Mouse (Mus musculus) testis, postnatal 14 days (tissue): ENCODE results near the gene Wscd1.
"Not testable (repeated sequence)": the region's sequence is repeated elsewhere in the genome, so short reads cannot be mapped to it uniquely, and the experiment has no call there.

Source experiments
- DNase-seq: peaks from one replicate; pipeline ENCODE4 v3.0.0; 2021; ENCODE audit warnings: low spot score

Gene Wscd1

DNA sequence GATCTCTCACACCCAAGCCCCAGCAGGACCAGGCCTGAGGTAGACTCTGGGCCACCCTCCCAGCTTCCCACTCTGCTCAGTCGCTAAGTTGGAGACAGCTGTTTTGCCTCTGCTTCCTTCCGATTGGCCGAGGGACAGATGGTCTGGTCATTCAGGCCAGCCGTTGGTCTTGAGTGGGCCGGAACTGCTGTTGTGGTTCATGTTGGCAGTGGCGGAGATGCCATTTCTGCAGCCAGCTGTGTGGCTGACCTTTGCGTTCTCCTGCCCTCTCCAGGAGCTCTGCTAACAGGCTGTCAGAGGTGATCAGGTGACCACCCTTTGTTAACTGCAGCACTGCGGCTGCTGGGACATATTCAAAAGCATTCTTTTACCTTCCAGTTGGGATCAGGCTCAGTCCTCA is 20.0 kb downstream of the Wscd1 start:
- no peak for DNase-seq

DNA sequence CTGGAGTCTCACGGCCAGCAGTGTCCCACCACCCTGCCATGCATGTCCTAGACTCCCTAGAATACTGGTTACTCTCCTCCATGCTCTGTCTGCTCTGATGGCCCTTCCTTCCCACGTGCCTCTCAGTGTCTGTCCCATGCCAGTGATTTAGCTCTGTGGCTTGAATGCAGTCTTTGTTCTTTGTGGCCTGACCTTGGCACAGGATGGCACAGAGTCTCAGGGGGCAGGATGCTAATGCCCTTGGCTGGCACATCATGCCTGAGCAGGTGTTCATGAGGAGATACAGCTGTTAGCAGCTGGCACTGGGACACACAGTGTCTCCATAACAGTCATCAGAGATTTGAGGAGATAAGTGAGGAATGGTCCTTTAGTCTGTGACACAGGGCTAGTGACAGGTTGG is 20.8 kb downstream of the Wscd1 start:
- peak; percentile 12 for DNase-seq

DNA sequence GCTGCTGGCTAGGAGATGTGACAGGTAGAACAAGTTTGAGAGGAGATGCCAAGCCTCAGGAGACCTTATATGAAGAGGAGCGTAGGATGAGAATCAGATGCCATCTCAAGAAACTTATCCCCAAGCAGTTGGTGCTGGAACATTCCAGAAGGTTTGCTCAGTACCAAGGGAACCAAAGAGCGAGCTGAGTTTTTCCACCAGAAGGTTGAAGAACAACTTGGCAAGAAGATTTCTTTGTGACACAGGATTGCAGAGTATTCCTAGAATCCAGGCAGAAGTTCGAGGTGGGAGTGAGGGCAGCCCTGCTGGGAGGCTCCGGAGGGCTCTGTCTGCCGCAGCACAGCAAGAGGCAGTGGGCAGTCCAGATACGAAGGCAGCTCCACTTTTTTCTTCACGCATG is 21.4 kb downstream of the Wscd1 start:
- DNase-seq = no peak

DNA sequence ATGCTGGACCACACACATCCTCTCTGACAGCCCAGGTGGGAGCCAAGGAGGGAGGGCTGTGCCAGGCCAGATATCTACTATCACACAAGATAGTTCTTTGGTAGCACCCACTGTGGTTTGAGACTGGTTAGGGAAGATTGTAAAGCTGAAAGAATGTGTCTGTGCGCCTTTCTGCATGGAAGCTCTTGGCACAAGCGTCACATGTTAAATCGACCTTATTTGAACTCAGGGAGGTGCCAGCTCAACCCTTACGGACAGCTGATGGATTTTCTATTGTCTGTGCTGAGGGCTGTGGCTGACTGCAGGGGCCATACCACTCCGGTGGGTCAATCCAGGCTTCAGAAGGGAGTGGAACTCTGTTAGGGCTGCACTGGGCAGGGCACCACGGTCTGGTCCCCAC is 22.3 kb downstream of the Wscd1 start:
- no peak for DNase-seq

DNA sequence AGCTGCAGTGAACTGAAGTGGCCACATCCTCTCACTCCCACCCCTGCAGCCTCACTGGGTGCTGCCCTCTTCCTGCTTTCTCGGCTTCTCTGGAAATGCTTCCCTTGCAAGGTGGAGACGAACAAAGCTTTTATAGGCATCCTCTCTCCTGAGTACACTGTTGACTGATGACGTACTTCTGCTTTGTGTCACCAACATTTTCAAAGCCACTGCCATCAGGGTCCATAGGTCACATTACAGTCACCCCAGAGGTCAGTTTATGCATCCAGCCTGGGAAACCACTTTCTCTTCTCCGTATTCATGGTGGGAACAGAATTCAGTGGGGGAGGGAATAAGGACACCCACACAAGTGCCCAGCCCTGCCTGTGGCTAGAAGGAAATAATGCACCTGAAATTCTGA is 23.1 kb downstream of the Wscd1 start:
- no peak for DNase-seq

DNA sequence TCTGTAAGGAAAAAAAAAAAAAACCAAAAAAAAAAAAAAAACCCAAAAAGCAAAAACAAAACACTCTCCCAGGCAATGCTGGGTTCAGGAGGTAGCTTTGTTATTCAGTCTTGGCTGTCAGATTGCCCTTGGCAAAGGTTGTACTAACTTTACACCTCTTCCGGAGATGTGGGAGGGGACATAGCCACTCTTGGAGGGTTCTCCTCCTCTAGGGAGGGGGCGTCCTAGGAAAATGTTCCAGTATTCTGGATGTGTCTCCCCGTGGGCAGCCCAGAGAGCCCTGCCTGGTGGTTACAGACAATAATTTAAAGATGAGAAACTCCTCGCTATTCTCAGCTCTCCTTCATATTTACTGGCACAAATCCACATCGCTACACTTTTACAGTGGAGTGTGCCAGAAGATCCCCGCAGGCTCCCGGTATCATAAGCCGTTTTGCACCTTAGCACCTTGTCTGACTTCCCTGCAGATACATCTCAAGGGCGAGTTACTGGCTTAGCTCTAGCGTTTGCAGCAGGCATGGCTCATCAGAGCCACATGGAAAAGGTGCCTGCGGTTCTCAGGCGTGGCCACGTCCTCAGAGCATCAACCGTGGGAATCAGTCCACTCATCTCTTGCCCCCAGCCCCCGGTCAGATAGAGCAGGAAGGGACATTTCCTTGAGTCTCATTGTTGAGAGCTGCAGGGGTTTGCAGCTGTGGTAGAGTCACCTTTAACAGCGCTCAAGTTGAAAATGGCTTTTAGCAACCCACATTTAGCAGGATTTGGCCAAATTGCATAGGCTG is 24.5 kb downstream of the Wscd1 start:
- no peak for DNase-seq

DNA sequence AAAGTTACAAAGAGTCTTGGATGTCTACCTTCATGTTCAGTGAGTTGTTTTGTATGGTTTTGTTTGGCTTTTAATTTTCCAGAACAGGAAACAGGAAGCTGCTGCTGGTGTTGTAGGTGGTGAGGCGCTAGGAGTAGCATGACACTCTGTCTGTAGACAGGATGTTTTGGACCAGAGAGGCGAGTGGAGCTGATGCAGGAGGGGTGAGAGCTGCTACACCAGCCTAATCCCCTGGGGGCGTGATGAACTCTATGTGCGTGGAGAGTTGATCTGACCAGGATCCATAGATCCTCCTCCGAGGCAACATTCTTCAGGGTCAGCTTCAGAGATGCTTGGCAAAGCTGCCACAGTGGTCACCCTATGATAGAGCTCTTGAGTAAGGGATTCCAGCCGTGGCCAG is 25.3 kb downstream of the Wscd1 start:
- DNase-seq = no peak

DNA sequence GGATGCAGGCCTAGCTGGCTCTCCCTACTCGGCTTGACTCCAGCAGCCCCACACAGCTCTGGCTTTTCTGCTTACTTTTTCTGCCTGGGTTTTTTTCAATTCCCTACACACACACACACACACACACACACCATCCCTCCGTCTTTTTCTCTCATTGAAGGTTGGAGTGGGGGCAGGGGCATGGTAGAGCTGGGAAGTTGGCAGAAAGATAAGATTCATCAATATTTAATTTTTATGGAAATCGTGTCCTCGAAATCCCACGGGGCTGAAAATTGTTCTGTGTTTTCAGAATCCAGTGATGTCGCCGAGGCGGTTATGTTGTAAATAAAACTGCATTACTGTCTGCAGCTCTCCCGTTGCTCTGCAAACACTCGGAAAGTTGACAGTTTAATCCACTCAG is 29.9 kb downstream of the Wscd1 start:
- no peak for DNase-seq

DNA sequence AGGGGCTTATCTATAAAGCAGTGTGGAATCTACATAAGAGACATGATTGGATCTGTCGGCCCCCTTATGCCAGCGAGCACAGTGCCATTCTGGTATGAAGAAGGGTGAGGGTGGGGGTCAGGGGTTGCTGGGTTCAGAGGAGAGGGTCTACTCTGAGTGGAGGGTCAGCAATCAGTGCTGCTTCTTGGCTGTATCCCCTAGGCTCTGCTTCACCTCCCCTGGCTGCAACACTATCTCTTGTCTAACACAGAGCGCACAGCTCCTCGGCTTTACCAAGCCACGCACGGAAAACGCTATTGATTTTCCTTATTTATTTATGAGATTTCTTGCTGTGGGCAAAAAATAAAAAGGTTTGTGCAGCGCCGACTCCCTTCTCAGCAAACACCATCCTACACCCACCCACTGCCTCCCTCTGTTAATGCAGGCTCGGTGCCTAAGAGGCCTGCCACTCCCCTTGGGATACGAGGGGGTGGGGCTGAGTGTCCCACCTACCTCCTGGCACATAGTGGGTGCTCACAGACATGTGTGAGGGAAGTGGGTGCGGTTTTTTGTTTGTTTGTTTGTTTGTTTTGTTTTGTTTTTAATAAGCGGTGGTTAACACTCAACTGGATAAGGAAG is 32.1 kb downstream of the Wscd1 start:
- no peak for DNase-seq

DNA sequence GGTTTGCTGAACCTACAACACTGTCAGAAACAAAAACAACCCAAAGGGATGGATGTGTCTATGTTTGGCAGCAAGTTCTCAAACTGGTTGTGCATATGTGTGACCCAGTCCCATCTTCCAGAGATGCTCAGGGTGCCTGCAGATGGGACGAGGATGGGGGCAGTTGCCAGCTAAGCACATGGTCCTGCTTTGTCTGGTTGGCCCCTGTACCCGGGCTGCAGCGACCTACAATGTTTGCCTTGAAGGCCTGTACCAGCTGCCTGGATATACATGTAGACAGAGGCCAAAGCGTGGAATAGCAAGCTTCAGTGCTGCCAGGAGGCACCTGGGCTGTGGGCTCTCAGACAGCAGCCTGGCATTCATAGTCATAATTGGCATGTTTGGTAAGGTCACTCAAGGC is 35.8 kb downstream of the Wscd1 start:
- DNase-seq = no peak

DNA sequence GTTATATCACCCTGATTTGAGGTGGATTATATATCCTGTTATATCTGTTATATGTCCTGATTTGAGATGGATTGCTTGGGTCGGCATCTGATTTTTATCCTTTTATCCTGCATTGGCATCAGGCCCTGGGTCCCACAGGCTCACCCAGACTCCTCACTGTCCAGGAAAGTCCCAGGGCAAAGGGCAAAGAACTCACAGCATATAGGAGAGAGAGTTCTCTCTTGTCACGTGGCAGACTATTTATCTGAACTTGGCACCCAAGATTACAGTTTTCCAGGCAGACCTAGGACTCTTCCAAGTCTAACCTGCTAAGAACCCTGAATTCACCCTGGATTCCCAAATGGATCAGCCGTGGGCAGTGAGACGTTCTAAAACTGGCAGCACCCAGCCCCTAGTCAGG is 38.5 kb downstream of the Wscd1 start:
- no peak for DNase-seq

DNA sequence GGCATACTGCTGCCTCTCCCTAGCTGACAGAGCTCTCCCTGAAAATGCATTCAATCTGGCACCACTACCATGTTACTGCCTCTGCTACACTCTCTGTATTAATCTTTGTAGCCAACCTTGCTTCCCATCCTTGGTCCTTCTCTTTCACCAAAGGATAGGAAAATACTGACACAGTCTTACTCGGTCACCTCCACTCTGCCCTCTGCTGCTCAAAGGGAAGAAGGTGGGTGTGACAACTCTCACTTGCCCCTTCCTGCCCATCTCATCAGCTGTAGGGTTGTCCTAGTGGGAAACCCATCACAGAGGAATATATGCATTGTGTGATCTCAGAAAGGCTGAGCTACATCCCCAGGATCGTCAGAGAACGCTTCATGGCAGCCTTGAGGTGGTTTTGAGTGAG is 40.5 kb downstream of the Wscd1 start:
- DNase-seq = no peak

DNA sequence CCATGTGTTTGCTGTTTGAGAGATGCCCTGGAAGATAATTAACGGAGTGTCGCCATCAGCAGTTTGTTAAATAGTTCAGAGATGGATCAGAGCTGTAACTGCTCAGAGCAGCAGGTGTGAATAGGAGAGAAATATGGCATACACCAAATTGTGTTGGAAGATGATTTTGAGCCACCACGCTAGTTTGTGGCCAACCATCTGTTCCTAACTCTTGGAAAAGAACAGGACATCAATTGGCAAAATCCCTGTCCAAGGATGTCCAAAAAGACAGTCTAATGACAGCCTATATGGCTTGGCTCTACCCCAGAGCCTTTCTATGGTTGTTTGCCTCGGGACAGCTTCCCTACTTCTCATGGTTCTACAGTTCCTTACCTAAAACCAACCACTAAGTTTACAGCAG is 49.5 kb downstream of the Wscd1 start:
- DNase-seq = no peak

DNA sequence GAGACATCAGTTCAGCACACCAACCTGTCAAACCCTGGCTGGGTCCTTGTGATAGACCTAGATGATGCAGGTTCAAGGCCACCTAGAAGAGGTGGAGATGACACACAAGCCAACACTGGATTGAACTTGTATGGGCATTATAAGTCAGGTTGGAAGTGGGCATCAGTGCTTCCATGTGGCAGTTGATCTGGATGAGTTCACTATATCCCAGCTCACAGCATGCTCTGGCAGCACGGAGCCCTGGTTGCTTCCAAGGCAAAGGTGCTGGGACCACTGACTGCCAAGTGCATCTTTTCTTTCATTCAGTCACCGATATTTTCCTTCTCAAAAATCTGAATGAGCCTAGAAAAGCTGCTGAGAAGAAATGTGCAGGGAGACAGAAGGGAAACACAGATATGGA is 58.8 kb downstream of the Wscd1 start:
- no peak for DNase-seq

DNA sequence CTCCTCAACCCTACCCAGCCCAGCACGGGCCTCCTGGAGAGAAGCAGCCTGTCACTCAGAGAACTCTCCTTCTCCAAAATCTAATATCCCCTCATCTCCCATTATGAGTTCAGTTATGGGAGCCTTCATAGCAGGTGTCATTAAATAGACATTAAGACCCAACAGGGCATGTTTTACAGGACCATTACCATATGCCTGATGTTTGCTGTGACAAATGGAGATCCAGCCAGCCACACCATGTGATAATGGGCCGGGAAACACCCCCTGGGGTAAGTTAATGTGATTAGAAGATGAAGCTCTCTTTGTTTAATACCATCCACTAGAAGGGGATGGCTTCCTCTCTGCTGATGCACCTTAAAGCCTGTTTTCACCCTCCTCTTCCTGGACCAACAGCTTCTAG is 62.1 kb downstream of the Wscd1 start:
- DNase-seq = no peak

DNA sequence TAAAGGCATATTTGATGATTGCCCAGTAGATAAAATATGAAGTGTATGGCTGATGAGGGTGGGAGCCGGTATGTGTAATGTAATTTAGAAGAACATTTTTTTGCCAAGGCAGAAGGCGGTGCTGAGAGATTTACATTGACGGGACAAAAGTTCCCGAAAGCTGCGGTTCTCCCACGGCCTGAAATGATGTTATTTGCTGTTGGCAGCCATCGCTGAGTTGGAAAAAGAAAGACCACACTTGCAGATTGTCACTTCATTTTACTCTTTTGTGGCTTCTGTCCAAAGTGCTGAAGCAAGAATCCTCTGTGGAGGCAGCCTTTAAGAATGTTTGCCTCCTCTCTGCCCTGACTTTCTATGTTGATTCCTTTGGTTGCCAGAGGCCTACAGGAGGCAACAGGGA is 63.2 kb downstream of the Wscd1 start:
- no peak for DNase-seq

DNA sequence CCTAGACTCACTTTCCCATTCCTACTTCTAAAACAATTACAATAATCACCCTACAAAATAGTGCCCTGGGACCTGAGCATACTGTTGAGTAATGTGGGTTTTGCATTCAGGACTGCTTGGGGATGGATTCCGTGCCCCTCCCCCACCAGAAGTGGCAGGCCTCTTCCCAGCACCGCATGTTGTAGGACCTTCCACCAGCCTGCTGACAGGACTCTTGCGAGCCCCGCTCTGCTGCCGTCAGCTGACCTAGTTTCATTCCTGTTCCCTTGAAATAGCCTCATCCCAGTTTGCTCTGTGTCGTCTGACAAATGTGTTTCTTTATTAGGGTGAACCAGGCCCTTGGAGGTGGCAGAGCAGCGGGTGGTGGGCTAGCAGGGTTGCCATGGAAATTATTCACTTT is 64.8 kb downstream of the Wscd1 start:
- DNase-seq = no peak

DNA sequence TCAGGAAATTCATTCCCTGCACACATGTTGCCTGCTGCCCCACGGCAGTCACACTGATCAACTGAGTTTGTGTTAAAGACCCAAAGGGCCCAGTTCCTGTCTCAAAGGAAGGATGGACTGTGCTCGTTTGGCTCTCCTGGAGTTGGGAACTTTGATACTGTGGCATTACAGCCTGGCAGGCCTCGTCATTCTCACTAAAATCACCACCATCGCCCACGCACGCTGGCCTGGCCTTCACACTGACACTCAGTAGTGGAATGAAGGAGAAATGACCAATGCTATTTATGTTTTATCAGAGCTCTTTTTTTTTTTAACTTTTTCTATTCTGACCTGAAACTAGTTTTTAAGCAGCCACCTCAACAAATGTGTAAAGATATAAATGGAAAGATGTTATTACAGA is 65.6 kb downstream of the Wscd1 start:
- no peak for DNase-seq

DNA sequence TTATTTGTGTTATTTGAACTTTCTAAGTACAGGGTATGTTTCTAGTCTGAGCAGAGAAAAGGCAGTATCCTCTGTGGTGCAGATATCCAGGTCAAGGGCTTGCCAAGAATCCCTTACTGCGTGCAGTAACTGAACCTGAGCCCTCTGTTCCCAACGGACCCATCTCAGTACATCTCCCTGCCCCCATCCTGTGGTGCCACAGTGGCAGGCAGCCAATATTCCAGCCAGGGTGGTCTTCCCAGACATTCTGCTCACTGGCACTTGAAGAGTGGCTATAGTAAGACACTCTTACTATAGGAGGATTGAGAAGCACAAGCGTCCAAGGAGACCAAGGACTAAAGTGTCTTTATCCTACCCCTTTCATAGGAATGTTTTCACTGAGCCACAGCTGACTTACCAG is 67.2 kb downstream of the Wscd1 start:
- no peak for DNase-seq

DNA sequence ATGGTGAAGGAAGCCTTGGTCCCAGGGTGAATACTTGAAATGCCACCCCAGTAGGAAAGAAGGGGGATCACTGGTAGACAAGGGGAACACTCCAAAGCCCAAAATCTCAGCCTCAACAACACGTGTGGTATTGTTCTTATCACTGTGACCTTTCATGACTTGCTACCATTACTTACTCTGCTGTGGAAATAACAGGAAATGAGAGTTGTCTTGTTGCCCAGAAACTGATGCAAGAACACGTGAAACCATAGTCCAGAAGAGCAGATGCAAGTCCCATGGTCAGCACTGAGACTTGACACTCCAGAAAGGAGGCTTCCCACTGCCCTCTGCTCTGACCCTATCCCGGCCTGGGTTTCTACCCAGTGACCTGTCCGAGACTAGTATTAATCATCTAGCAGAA is 67.6 kb downstream of the Wscd1 start:
- DNase-seq = no peak

DNA sequence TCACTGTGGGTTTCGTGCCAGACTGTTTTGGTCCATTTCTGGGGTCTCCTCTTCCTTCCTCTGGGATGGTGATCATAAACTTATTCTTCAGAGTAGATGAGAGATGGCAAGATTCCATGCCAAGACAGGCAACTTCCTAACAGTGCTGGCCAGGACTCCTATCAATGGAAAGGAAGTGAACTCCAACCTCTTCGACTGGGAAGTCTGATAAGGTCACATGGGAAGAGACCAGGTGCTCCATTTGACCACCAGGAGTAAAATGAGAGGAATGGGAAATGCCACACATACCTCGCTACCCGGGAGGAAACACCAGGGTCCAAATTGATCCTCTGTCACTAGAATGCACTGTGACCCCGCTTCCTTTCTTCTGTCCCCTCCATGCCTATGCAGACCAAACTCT is 68.4 kb downstream of the Wscd1 start:
- no peak for DNase-seq

DNA sequence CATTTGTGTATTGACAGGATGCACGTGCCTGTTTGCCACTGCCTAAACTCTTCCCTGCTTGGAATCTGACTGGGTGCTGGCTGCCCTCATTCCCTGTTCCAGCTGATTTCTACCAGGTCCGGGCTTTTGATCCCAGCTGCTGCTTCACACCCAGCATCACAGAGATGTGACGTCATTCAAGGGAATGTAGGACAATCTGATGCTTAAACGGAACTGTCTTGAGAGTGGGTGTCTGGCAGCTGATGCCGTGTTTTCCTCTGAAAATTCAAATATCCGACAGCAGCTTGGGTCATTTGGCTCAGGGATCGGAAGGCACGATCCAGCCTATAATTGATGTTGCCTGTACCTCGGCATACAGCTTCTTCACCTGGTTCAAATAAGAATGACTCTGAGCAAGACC is 70.2 kb downstream of the Wscd1 start:
- DNase-seq = no peak

DNA sequence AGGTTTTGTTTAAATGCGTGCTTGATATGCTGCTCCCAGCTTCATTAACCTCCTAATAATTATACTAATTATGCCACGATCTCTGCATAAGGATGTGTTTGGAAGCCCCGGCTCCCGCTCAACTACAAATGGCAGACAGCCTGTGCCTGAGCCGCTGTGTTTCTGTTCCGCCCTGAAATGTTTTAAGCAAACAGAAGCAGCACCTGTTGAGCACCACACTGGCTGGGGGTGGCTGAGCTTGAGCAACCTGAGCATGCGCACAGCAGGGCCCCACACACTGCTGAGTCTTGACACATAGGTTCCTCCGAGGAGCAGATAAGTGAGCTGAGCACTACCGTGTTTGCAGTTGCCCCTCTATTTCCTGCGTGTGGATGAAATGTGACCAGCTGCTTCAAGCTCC is 71.1 kb downstream of the Wscd1 start:
- peak; percentile 9 for DNase-seq

DNA sequence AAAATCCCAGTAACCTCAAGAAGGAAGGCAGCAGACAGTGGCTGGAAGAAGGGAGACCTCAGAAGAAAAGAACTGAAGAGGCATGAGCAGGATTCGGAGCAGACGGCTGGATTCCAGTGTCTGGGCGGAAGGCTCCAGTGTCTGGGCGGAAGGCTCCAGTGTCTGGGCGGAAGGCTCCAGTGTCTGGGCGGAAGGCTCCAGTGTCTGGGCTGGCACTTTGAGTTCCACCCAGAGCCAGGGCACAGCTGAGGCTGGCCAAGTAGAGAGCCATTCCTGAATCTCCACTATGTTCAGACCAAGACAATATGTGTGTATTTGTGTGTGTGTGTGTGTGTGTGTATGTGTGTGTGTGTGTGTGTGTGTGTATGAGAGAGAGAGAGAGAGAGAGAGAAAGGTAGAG is 71.8 kb downstream of the Wscd1 start:
- DNase-seq = not testable (repeated sequence)
